Mouse (Mus musculus) heart, embryonic 15.5 days (tissue): Measurements from ENCODE around the gene Ppp2r1a. TPM values are rescaled to one million over a fixed set of nuclear protein-coding genes. Genes with fewer than 3 reads are reported as not detected.

Experiments
- ATAC-seq: fragments of 200-750 bp; cut with Nextera tagmentation; replicated peaks from 2 replicates; pipeline ENCODE4 v1.8.0; 2017; ENCODE audit warnings: low read depth, moderate TSS enrichment; ENCODE audit not compliant: insufficient number of reproducible peaks, insufficient read depth, low FRiP score
- H3K27ac ChIP-seq: fragments of 300-500 bp; sonication (generic); 2 replicates; pipeline ENCODE4 v1.5.1; 2015; ENCODE audit warnings: mild to moderate bottlenecking, inconsistent platforms
- H3K27me3 ChIP-seq: fragments of 300-500 bp; sonication (generic); 2 replicates; pipeline ENCODE4 v1.6.1; 2015; ENCODE audit warnings: inconsistent platforms
- H3K36me3 ChIP-seq: fragments of 300-500 bp; sonication (generic); 2 replicates; pipeline ENCODE4 v1.6.1; 2015; ENCODE audit warnings: mild to moderate bottlenecking, inconsistent platforms
- H3K4me1 ChIP-seq: fragments of 300-500 bp; sonication (generic); replicated peaks from 2 replicates; pipeline ENCODE4 v1.6.1; 2015; ENCODE audit warnings: inconsistent platforms
- H3K4me2 ChIP-seq: fragments of 300-500 bp; sonication (generic); 2 replicates; pipeline ENCODE4 v1.6.1; 2015; ENCODE audit warnings: inconsistent platforms, mild to moderate bottlenecking, moderate library complexity
- H3K4me3 ChIP-seq: fragments of 300-500 bp; sonication (generic); 2 replicates; pipeline ENCODE4 v1.5.1; 2015; ENCODE audit warnings: mild to moderate bottlenecking, inconsistent platforms
- H3K9ac ChIP-seq: fragments of 300-500 bp; sonication (generic); 2 replicates; pipeline ENCODE4 v1.6.1; 2015; ENCODE audit warnings: mild to moderate bottlenecking, inconsistent platforms
- H3K9me3 ChIP-seq: fragments of 300-500 bp; sonication (generic); replicated peaks from 2 replicates; pipeline ENCODE4 v1.6.1; 2016; ENCODE audit warnings: inconsistent platforms
- WGBS: fragments of 180-500 bp; shearing (Covaris S2); methylation state at CpG from one replicate; pipeline ENCODE4 v1.1.7; 2015; ENCODE audit warnings: mixed read lengths; 5-methylcytosine and 5-hydroxymethylcytosine counted together
- polyA plus RNA-seq: library from polyadenylated mRNA; unstranded; fragments of >200 nt; fragmentation: Nextera tagmentation; extraction: Ambion mirVana; gene quantifications from 2 replicates; pipeline ENCODE4 v1.2.1, GENCODE M21; 2015

The Ppp2r1a gene
- polyA plus RNA-seq, 1 experiment from 2014 or later: 275 TPM

DNA sequence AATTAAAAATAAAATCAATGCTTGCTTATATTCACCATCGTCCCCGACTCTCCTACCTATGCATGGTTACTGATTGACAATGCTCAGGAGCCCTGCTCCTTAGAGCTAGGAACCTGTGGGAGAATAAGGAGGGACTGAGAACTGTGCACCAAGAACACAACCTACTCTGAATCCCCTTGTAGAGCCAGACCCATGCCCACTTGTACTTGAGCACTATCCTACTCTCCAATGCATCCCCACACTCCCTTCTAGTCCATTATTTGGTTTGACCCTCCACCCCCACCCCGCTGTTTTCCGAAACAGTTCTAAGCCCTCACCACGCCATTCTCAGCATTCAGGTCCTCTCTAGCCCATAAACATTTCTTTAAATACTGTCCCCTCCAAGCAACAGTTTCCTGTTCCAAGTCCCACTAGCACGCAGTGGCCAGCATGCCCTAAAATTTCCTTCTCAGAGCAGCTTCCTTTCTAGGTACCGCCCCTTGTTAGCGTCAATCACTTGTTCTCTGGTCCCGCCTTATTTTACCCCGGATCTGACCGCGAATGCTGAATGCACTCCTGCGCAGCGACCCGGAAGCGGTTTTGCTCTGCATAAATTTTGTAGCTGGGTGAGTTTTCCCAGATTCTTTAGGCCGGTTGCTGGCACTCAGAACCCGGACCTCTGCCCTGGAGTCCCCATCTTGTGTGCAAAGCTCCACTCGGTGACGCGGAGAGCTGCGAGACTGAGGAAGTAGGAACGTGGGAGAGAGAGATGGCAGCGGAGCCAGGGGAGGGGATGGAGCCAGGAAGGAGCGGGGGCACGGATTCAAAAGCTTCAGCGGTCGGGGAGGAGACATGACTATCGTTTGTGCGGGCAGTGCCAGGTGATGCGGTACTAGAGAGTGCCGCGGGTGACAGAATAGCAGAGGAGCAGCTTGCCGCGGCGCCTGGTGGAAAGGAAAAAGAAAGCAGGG, 63.5 kb downstream of the Ppp2r1a start, which contains the start of gene Zfp160:
Zfp160 (plus strand) TSS at position 522 of the 950 bp plus-strand sequence.
- ATAC-seq: peak; percentile 95
- Histone ChIP-seq H3K9me3 (no peaks in the 10 kb centered on the region), H3K4me3 (peak within 1 kb of the TSS; percentile 68), H3K9ac (peak within 1 kb of the TSS; percentile 79), H3K4me1 (peaks cover 20% of the 10 kb centered on the region), H3K36me3 (peaks cover 4% of the 10 kb centered on the region), H3K4me2 (peak within 1 kb of the TSS; percentile 66), H3K27ac (peak within 1 kb of the TSS; percentile 87), H3K27me3 (0 out of 2 replicates have a peak, but pooled peaks cover 4% of the 10 kb centered on the region)
- 5% methylated on average over 36 of the region's 36 CpGs for WGBS

DNA sequence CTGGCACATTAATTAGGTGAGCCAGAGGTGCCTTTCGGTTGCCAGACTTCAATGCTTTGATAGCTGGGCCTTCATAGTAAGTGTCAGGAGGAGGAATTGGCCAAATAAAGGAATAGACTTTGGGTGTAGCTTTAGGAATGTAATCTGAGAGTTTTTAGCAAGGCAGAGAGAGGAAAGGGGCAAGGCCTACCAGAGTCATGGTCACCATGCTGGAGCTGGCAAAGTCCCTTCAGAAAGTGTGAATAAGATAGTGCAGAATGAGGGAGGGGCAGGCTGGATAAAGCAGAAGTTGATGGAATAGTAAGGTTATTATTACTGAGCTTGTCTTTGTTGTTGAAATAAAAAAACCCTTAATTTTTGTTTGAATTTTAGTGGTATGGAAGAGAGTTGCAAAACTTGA, 64.6 kb downstream of the Ppp2r1a start:
- Histone ChIP-seq H3K27ac (peak overlapping the region; percentile 87; the same call in 1 of the 2 replicates), H3K4me3 (peak overlapping the region; percentile 68), H3K4me2 (peak overlapping the region; percentile 66), H3K9me3 (no peaks in the 10 kb centered on the region), H3K27me3 (0 out of 2 replicates have a peak, but pooled peaks cover 4% of the 10 kb centered on the region), H3K4me1 (peaks cover 20% of the 10 kb centered on the region), H3K36me3 (peaks cover 4% of the 10 kb centered on the region), H3K9ac (peak overlapping the region; percentile 79)
- 21% methylated on average over 1 of the region's 1 CpGs for WGBS
- no peak for ATAC-seq

Other genes with a start within 250 kb of the Ppp2r1a start
- not detected in 2 replicates for gene Vmn1r227, start 215.5 kb upstream of the Ppp2r1a start, polyA plus RNA-seq
- gene Vmn1r228, start 159.2 kb upstream of the Ppp2r1a start, polyA plus RNA-seq: not detected in 2 replicates
- gene Vmn1r229, start 133.8 kb upstream of the Ppp2r1a start, polyA plus RNA-seq: not detected in 2 replicates
- not detected in 2 replicates for gene Vmn1r230, start 104.9 kb upstream of the Ppp2r1a start, polyA plus RNA-seq
- not detected in 2 replicates for gene Vmn1r231, start 40.2 kb upstream of the Ppp2r1a start, polyA plus RNA-seq
- not detected in 2 replicates for gene Vmn1r232, start 25.6 kb upstream of the Ppp2r1a start, polyA plus RNA-seq
- not detected in 2 replicates for gene Vmn1r233, start 51.2 kb downstream of the Ppp2r1a start, polyA plus RNA-seq
- gene Zfp160, start 63.6 kb downstream of the Ppp2r1a start, polyA plus RNA-seq: 9.6 TPM in 2 replicates